Mouse (Mus musculus) spleen, adult 10 weeks (tissue): Measurements from ENCODE around the gene Gm21954. TPM values are rescaled to one million over a fixed set of nuclear protein-coding genes. Genes with fewer than 3 reads are reported as not detected.

Source experiments
- polyA plus RNA-seq: library from polyadenylated mRNA; stranded (reverse); fragments of 350-450 nt; fragmentation: Illumina TruSeq; extraction: RNeasy Lipid Tissue Mini Kit (QIAGEN cat#74804); gene quantifications from one replicate; pipeline ENCODE4 v1.2.3, GENCODE M21; 2015; ENCODE audit warnings: low replicate concordance; ENCODE audit not compliant: insufficient read depth

Gm21954 gene
- polyA plus RNA-seq: not detected

DNA sequence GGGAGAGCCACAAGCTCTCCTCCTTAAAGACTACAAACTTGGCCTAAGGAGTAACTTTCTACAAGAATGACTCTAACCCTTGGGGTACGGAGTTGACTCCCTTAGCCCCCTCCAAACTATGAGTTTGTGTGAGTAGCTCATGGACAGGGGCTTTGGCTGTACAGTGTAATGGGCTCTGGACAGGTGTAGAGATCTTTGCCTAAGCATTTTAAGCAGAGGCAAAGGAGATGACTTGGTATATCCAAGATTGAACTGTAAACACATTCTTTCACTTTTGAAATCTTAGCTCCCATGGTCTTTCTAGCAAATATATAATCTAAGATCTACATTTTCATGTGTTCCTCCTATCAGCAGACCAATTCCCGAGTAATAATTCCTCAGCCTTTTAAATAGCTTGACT, at the start of gene Gm21954:
Gene Gm21954 (minus strand): TSS at position 101 of the 400 bp plus-strand sequence.

Other genes starting within 250 kb of the Gm21954 start
- gene Dclk1, start 229.8 kb downstream of the Gm21954 start, polyA plus RNA-seq: 29.2 TPM